Mouse (Mus musculus) CD4-positive, CD25-positive, alpha-beta regulatory T cell, adult 9 weeks (primary cell): ENCODE results near the gene Lad1. TPM values are rescaled to one million over a fixed set of nuclear protein-coding genes. Genes with fewer than 3 reads are reported as not detected.

Experiments used
- polyA plus RNA-seq: library from polyadenylated mRNA; unstranded; fragments of 100-300 nt; shearing (Covaris generic); gene quantifications from one replicate; pipeline ENCODE4 v1.2.1, GENCODE M21; 2017

Gene Lad1
- 15.8 TPM for polyA plus RNA-seq

GRCm38 (mm10) chr1:135818481-135819086, at the start of gene Lad1:
Gene Lad1, plus strand, starts transcription at chr1:135818598.

DNA sequence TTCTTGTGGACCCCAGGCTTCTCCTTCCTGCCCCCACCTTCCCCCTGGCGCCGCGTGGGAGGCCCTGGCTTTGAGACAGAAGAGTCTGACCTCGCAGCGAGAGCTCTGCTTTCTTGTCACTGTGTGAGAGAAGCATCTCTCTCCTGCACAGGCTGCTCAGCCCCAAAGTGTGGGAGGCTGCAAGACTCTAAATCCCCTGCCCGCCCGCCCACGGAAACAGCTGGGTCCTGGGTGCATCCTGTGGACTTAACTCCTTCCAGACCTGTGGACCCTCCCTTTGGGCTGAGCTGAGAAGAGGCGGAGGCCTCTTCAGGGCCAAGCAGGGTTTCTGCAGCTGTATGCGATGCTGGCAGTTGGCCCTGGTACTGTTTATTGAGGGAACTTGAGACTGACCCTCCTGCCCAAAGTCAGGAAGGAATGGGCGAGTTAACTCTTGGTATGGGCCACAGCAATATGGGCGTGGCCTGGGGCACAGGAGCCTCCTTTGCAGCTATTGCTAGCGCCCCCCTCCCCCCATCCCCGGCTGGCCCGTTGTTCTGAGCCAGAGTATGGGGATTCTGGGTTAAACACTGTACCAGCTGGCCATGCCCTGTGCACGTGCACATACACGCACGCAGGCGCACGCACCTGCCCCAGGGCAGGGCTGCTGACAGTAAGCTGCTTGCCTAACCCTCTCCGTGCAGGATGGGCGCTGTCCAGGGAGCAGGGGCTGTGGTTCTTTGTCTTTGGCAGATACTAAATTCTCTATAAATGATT, 39.4 kb upstream of the Lad1 start, which contains the start of gene Tnni1:
Tnni1 (plus strand) TSS at position 655 of the 756 bp plus-strand sequence.

GRCm38 (mm10) chr1:135835716-135836483, 17.5 kb downstream of the Lad1 start, which contains the start of gene Tnnt2:
Gene Tnnt2, plus strand, starts transcription at chr1:135836354.

Other genes starting within 250 kb of the Lad1 start
- 0.50 TPM for gene Nav1, start 211.3 kb upstream of the Lad1 start, polyA plus RNA-seq
- gene Csrp1, start 98.5 kb upstream of the Lad1 start, polyA plus RNA-seq: 86.1 TPM
- gene Phlda3, start 52.5 kb upstream of the Lad1 start, polyA plus RNA-seq: 0.83 TPM
- gene Tnni1, start 39.2 kb upstream of the Lad1 start, polyA plus RNA-seq: 0.53 TPM
- gene Tnnt2, start 17.8 kb downstream of the Lad1 start, polyA plus RNA-seq: 1.0 TPM
- not detected for gene Pkp1, start 100.6 kb downstream of the Lad1 start, polyA plus RNA-seq
- not detected for gene Igfn1, start 187.7 kb downstream of the Lad1 start, polyA plus RNA-seq
- 50.1 TPM for gene Tmem9, start 189.6 kb downstream of the Lad1 start, polyA plus RNA-seq
- gene Ascl5, start 232.2 kb downstream of the Lad1 start, polyA plus RNA-seq: not detected
- gene Cacna1s, start 234.2 kb downstream of the Lad1 start, polyA plus RNA-seq: 3.3 TPM